Mouse (Mus musculus) limb, embryonic 14.5 days (tissue): ENCODE results near the gene 4921536K21Rik. TPM values are rescaled to one million over a fixed set of nuclear protein-coding genes. Genes with fewer than 3 reads are reported as not detected.
A peak's percentile ranks its signal among the peaks of the same experiment; 100 is the strongest.

Experiments
- ATAC-seq: fragments of 200-750 bp; cut with Nextera tagmentation; 2 replicates; pipeline ENCODE4 v1.8.0; 2017; ENCODE audit warnings: low read depth, moderate number of reproducible peaks, moderate TSS enrichment; ENCODE audit not compliant: low FRiP score
- DNase-seq: peaks from one replicate; pipeline ENCODE4 v3.0.0-alpha.2; 2015; ENCODE audit warnings: low spot score
- H3K27ac ChIP-seq: fragments of 300-500 bp; sonication (generic); replicated peaks from 2 replicates; pipeline ENCODE4 v1.5.1; 2014; ENCODE audit warnings: low read depth, mild to moderate bottlenecking, low read length, moderate library complexity, mixed read lengths
- H3K27me3 ChIP-seq: fragments of 300-500 bp; sonication (generic); 2 replicates; pipeline ENCODE4 v1.6.1; 2014; ENCODE audit warnings: low read length, mixed read lengths; ENCODE audit not compliant: control insufficient read depth, insufficient read depth
- H3K36me3 ChIP-seq: fragments of 300-500 bp; sonication (generic); 2 replicates; pipeline ENCODE4 v1.6.1; 2014; ENCODE audit warnings: mild to moderate bottlenecking, low read length, moderate library complexity, mixed read lengths; ENCODE audit not compliant: control insufficient read depth, insufficient read depth
- H3K4me1 ChIP-seq: fragments of 300-500 bp; sonication (generic); 2 replicates; pipeline ENCODE4 v1.6.1; 2014; ENCODE audit warnings: antibody characterized with exemption, low read length, mixed read lengths; ENCODE audit not compliant: control insufficient read depth, insufficient read depth
- H3K4me2 ChIP-seq: fragments of 300-500 bp; sonication (generic); replicated peaks from 2 replicates; pipeline ENCODE4 v1.6.1; 2014; ENCODE audit warnings: low read depth, mild to moderate bottlenecking, low read length, moderate library complexity; ENCODE audit not compliant: severe bottlenecking
- H3K4me3 ChIP-seq: fragments of 300-500 bp; sonication (generic); replicated peaks from 2 replicates; pipeline ENCODE4 v1.5.1; 2014; ENCODE audit warnings: low read length
- H3K9ac ChIP-seq: fragments of 300-500 bp; sonication (generic); 2 replicates; pipeline ENCODE4 v1.6.1; 2014; ENCODE audit warnings: mild to moderate bottlenecking, low read depth, low read length, moderate library complexity; ENCODE audit not compliant: severe bottlenecking
- H3K9me3 ChIP-seq: fragments of 300-500 bp; sonication (generic); 2 replicates; pipeline ENCODE4 v1.6.1; 2016; ENCODE audit warnings: low read length; ENCODE audit not compliant: control insufficient read depth
- POLR2A ChIP-seq: fragments of 200-500 bp; IDR thresholded peaks from 2 replicates; pipeline ENCODE4 v1.8.0; 2012; ENCODE audit warnings: inconsistent platforms, mild to moderate bottlenecking, moderate library complexity, borderline replicate concordance; ENCODE audit not compliant: insufficient read depth, insufficient read length; ENCODE audit errors: extremely low read depth
- WGBS: fragments of 180-500 bp; shearing (Covaris S2); extraction: QIAGEN DNeasy Blood & Tissue Kit; methylation state at CpG from one replicate; pipeline ENCODE4 v1.1.7; 2014; 5-methylcytosine and 5-hydroxymethylcytosine counted together
- polyA plus RNA-seq, 2 experiments: library from polyadenylated mRNA; depleted of rRNA in 1 of 2; stranded (reverse) in 1 of 2; unstranded in 1 of 2; fragments of >200 nt; fragmentation: Nextera tagmentation in 1 of 2; extraction: Ambion mirVana in 1 of 2; gene quantifications; 2 replicates each; pipeline versions ENCODE4 v1.2.1 to v1.2.3; 2012 to 2014

Gene 4921536K21Rik
- polyA plus RNA-seq, 2 experiments = 0.23 TPM; not detected in 1

- WGBS = 87% methylated on average over 6 of the region's 6 CpGs
These were observed 27.8 kb upstream of the 4921536K21Rik start for GRCm38 (mm10) chr11:3922731-3923130.

DNA sequence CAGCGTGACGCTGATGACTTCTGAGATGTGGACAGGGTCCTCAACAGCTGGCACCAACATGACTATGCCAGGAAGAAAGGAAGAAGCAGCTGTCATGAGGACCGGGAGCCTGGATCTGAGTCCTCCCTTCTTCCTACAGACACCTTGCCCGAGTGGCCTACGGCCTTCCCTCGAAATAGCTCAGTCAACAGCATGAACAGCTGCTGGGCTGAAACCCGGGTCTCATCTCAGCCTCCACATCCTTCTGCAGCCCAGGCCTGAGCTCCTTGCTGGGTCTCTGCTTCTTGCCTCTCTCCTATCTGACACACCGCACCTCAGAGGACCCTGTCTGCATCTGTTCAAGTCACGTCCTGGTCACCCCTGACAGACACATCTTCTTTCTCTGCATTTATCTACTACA, 27.2 kb upstream of the 4921536K21Rik start:
- Histone ChIP-seq H3K4me3 (no peak overlapping the region), H3K9me3 (no peaks in the 10 kb centered on the region), H3K4me1 (no peaks in the 10 kb centered on the region), H3K27me3 (no peaks in the 10 kb centered on the region), H3K9ac (no peak overlapping the region), H3K4me2 (no peak overlapping the region), H3K27ac (no peak overlapping the region), H3K36me3 (peaks cover 32% of the 10 kb centered on the region)
- WGBS = 92% methylated on average over 9 of the region's 9 CpGs
- DNase-seq (no peak), ATAC-seq (no peak)
- TF ChIP-seq POLR2A = no peak

More at GRCm38 (mm10) chr11:3922731-3923130, 27.8 kb upstream of the 4921536K21Rik start:
- ATAC-seq (no peak), DNase-seq (no peak)
- H3K27ac ChIP-seq = no peak overlapping the region
- TF ChIP-seq POLR2A = no peak
- no peaks in the 10 kb centered on the region for H3K9me3 ChIP-seq
- H3K4me1 ChIP-seq = no peaks in the 10 kb centered on the region
- no peak overlapping the region for H3K4me3 ChIP-seq
- no peak overlapping the region for H3K4me2 ChIP-seq
- peaks cover 32% of the 10 kb centered on the region for H3K36me3 ChIP-seq
- H3K27me3 ChIP-seq = no peaks in the 10 kb centered on the region
- no peak overlapping the region for H3K9ac ChIP-seq

- DNase-seq = peak; percentile 26
- TF ChIP-seq POLR2A = no peak
- Histone ChIP-seq H3K9me3 (no peaks in the 10 kb centered on the region), H3K36me3 (peaks cover 30% of the 10 kb centered on the region), H3K27ac (no peak overlapping the region), H3K9ac (no peak overlapping the region), H3K27me3 (no peaks in the 10 kb centered on the region), H3K4me1 (no peaks in the 10 kb centered on the region), H3K4me2 (no peak overlapping the region), H3K4me3 (no peak overlapping the region)
- WGBS = 35% methylated on average over 8 of the region's 8 CpGs
- ATAC-seq = no peak
These were observed 26.5 kb upstream of the 4921536K21Rik start for GRCm38 (mm10) chr11:3921281-3921850.

DNA sequence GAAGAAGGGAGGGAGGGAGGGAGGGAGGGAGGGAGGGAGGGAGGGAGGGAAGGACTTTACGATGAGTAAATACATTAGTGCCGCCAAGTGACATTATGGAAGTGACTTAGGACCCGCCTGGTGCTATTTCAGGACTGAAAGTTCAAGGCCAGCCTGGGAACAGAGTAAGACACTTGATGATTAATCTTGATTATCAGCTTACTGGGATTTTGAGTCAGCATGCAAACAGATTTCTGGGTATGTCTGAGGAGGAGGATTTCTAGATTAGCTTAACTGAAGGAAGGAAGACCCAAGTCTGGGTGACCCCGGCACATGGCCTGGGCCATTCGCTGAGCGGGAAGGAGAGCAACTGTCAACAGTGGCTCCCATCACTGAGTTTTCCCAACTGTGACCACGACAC, 25.6 kb upstream of the 4921536K21Rik start:
- H3K27me3 ChIP-seq = no peaks in the 10 kb centered on the region
- no peak overlapping the region for H3K27ac ChIP-seq
- peaks cover 22% of the 10 kb centered on the region for H3K36me3 ChIP-seq
- H3K4me3 ChIP-seq = no peak overlapping the region
- ATAC-seq (no peak), DNase-seq (no peak)
- H3K4me1 ChIP-seq = no peaks in the 10 kb centered on the region
- H3K4me2 ChIP-seq = no peak overlapping the region
- 88% methylated on average over 7 of the region's 7 CpGs for WGBS
- H3K9me3 ChIP-seq = no peaks in the 10 kb centered on the region
- no peak for TF ChIP-seq POLR2A
- no peak overlapping the region for H3K9ac ChIP-seq

- 45% methylated on average over 1 of the region's 1 CpGs for WGBS
- TF ChIP-seq POLR2A = no peak
- H3K36me3 ChIP-seq = peaks cover 11% of the 10 kb centered on the region; the same call in 1 of the 2 replicates
These were observed 23.8 kb upstream of the 4921536K21Rik start for GRCm38 (mm10) chr11:3918738-3919137.

More at GRCm38 (mm10) chr11:3918738-3919137, 23.8 kb upstream of the 4921536K21Rik start:
- ATAC-seq (no peak), DNase-seq (no peak)
- Histone ChIP-seq H3K9ac (no peak overlapping the region), H3K4me2 (no peak overlapping the region), H3K4me1 (no peaks in the 10 kb centered on the region; the same call in 1 of the 2 replicates), H3K9me3 (no peaks in the 10 kb centered on the region), H3K4me3 (no peak overlapping the region), H3K27ac (no peak overlapping the region), H3K27me3 (no peaks in the 10 kb centered on the region)
